Mouse (Mus musculus) forebrain, embryonic 10.5 days (tissue): Measurements from ENCODE around the gene Spata16. TPM values are rescaled to one million over a fixed set of nuclear protein-coding genes. Genes with fewer than 3 reads are reported as not detected.

ENCODE experiments used
- DNase-seq: peaks from one replicate; pipeline ENCODE4 v3.0.0-alpha.2; 2017; ENCODE audit warnings: low spot score; ENCODE audit errors: extremely low spot score
- H3K27ac ChIP-seq: fragments of 300-500 bp; sonication (generic); 2 replicates; pipeline ENCODE4 v1.5.1; 2016; ENCODE audit warnings: mild to moderate bottlenecking
- H3K27me3 ChIP-seq: fragments of 300-500 bp; sonication (generic); 2 replicates; pipeline ENCODE4 v1.6.1; 2016; ENCODE audit warnings: mild to moderate bottlenecking; ENCODE audit not compliant: poor library complexity, severe bottlenecking
- H3K36me3 ChIP-seq: fragments of 300-500 bp; sonication (generic); replicated peaks from 2 replicates; pipeline ENCODE4 v1.6.1; 2016; ENCODE audit warnings: mild to moderate bottlenecking, moderate library complexity
- H3K4me1 ChIP-seq: fragments of 300-500 bp; sonication (generic); 2 replicates; pipeline ENCODE4 v1.6.1; 2016
- H3K4me3 ChIP-seq: fragments of 300-500 bp; sonication (generic); 2 replicates; pipeline ENCODE4 v1.5.1; 2016; ENCODE audit warnings: mild to moderate bottlenecking, moderate library complexity
- H3K9me3 ChIP-seq: fragments of 300-500 bp; sonication (generic); 2 replicates; pipeline ENCODE4 v1.6.1; 2016; ENCODE audit warnings: mild to moderate bottlenecking, moderate library complexity
- WGBS: fragments of 180-500 bp; shearing (Covaris S2); methylation state at CpG from one replicate; pipeline ENCODE4 v1.1.7; 2016; 5-methylcytosine and 5-hydroxymethylcytosine counted together
- polyA plus RNA-seq: library from polyadenylated mRNA; unstranded; fragments of >200 nt; fragmentation: Nextera tagmentation; extraction: Ambion mirVana; gene quantifications from 2 replicates; pipeline ENCODE4 v1.2.1, GENCODE M21; 2016

Gene Spata16
- polyA plus RNA-seq, 1 experiment from 2014 or later, result not detected

GRCm38 (mm10) chr3:26936897-26937590, 299.6 kb downstream of the Spata16 start:
- H3K4me1 ChIP-seq, result no peaks in the 10 kb centered on the region
- WGBS, result 82% methylated on average over 22 of the region's 22 CpGs
- no peak overlapping the region for H3K27ac ChIP-seq
- H3K4me3 ChIP-seq, result no peak overlapping the region
- DNase-seq, result no peak
- no peaks in the 10 kb centered on the region for H3K9me3 ChIP-seq
- H3K27me3 ChIP-seq, result no peaks in the 10 kb centered on the region
- no peaks in the 10 kb centered on the region for H3K36me3 ChIP-seq

DNA sequence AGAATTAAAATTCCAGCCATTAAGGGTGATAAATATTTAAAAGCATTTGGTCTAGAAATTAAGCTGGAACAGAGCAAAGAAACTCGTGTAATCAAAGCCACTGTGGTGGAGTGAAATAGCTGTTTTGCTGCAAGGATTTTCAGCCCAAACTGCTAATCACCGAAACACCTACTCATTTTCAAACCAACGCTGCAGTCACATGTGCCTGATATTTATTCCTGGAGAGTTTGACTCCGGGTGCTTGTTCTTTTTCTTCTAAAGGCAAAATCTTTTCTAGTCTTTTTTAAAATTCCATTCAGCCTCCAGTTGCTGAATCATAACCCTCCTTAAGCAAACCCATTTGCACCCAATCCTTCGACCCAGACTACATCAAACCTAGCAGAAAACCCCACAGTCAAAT, 329.4 kb downstream of the Spata16 start:
- Histone ChIP-seq H3K36me3 (no peaks in the 10 kb centered on the region), H3K9me3 (no peaks in the 10 kb centered on the region), H3K4me3 (no peak overlapping the region), H3K4me1 (no peaks in the 10 kb centered on the region), H3K27ac (no peak overlapping the region), H3K27me3 (no peaks in the 10 kb centered on the region)
- WGBS, result 86% methylated on average over 5 of the region's 5 CpGs
- no peak for DNase-seq

GRCm38 (mm10) chr3:26968852-26969513, 331.6 kb downstream of the Spata16 start:
- no peaks in the 10 kb centered on the region for H3K9me3 ChIP-seq
- no peaks in the 10 kb centered on the region for H3K4me1 ChIP-seq
- no peaks in the 10 kb centered on the region for H3K36me3 ChIP-seq
- no peak overlapping the region for H3K4me3 ChIP-seq
- no peak overlapping the region for H3K27ac ChIP-seq
- WGBS, result 94% methylated on average over 3 of the region's 3 CpGs
- no peak for DNase-seq
- H3K27me3 ChIP-seq, result no peaks in the 10 kb centered on the region

DNA sequence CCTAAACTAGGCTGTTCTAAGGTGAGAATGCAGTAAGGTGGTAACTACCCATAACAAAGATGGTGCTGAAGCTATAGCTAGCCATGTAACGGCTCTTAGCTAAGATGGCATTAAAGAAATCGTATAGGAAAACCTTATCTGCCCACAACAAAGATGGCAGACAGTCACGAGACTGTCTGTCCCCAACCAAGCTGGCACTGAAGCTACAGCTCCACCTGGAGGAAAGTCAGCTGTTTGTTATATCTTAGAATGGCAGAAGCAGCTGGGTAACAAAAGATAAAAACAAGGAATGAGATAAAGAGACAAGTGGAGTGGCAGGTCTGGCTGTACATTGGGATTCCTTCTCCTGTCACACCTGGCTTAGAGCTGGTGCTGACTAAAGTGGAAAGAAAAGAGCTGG, 333.1 kb downstream of the Spata16 start:
- no peaks in the 10 kb centered on the region for H3K9me3 ChIP-seq
- DNase-seq, result no peak
- WGBS, result 80% methylated on average over 3 of the region's 3 CpGs
- no peak overlapping the region for H3K27ac ChIP-seq
- no peak overlapping the region for H3K4me3 ChIP-seq
- no peaks in the 10 kb centered on the region for H3K36me3 ChIP-seq
- H3K4me1 ChIP-seq, result no peaks in the 10 kb centered on the region
- no peaks in the 10 kb centered on the region for H3K27me3 ChIP-seq

GRCm38 (mm10) chr3:26971276-26971675, 333.9 kb downstream of the Spata16 start:
- no peak for DNase-seq
- no peaks in the 10 kb centered on the region for H3K9me3 ChIP-seq
- WGBS, result 69% methylated on average over 1 of the region's 1 CpGs
- no peaks in the 10 kb centered on the region for H3K36me3 ChIP-seq
- no peak overlapping the region for H3K27ac ChIP-seq
- H3K4me3 ChIP-seq, result no peak overlapping the region
- H3K27me3 ChIP-seq, result no peaks in the 10 kb centered on the region
- no peaks in the 10 kb centered on the region for H3K4me1 ChIP-seq

DNA sequence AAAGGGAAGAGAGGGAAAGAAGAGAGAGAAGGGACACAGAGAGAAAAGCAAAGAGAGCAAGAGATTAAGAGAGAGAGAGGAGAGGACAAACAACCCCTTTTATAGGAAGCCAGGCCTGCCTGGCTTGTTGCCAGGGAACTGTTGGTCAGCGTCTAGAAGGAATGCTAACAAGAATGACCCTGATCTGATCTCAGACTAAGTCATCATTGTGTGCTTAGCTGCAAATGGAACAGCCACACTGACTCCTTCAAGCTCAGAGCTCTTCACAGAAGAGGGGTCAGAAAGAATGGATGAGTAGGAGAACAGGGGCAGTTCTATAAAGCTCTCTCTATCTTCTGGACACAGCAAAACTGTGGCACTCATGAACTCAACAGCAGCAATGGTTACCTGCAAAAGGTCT, 334.7 kb downstream of the Spata16 start:
- WGBS, result 48% methylated on average over 1 of the region's 1 CpGs
- no peak for DNase-seq
- Histone ChIP-seq H3K9me3 (no peaks in the 10 kb centered on the region), H3K4me3 (no peak overlapping the region), H3K4me1 (no peaks in the 10 kb centered on the region), H3K36me3 (no peaks in the 10 kb centered on the region), H3K27me3 (no peaks in the 10 kb centered on the region), H3K27ac (no peak overlapping the region)

DNA sequence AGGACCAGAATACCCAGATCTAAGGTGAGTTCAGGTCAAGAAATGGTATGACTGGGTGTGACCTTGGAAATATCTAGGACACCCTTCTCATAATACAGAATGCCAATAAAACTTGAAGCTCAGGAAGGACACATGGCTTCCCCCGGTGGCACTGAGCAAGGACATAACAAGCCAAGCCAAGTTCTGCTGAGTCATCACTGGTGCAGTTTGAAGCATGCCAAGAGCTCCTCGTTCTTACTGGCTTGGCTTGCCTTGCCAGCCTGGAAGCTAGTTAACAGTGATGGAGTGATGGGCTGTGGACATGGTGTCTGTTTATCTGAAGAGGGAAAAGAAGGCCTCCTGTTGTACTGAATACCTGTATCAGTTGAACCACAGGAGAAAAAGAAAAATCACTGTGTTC, 342.2 kb downstream of the Spata16 start:
- DNase-seq, result no peak
- H3K9me3 ChIP-seq, result no peaks in the 10 kb centered on the region
- no peaks in the 10 kb centered on the region for H3K4me1 ChIP-seq
- no peaks in the 10 kb centered on the region for H3K36me3 ChIP-seq
- H3K27me3 ChIP-seq, result no peaks in the 10 kb centered on the region
- H3K4me3 ChIP-seq, result no peak overlapping the region
- no peak overlapping the region for H3K27ac ChIP-seq
- WGBS, result 81% methylated on average over 2 of the region's 2 CpGs

GRCm38 (mm10) chr3:26980371-26980770, 343.0 kb downstream of the Spata16 start:
- 93% methylated on average over 3 of the region's 3 CpGs for WGBS
- Histone ChIP-seq H3K27ac (no peak overlapping the region), H3K4me3 (no peak overlapping the region), H3K27me3 (no peaks in the 10 kb centered on the region), H3K4me1 (no peaks in the 10 kb centered on the region), H3K9me3 (no peaks in the 10 kb centered on the region), H3K36me3 (no peaks in the 10 kb centered on the region)
- no peak for DNase-seq

- H3K27me3 ChIP-seq, result no peaks in the 10 kb centered on the region
- H3K4me1 ChIP-seq, result no peaks in the 10 kb centered on the region
- WGBS, result 88% methylated on average over 6 of the region's 6 CpGs
- no peaks in the 10 kb centered on the region for H3K36me3 ChIP-seq
- H3K4me3 ChIP-seq, result no peak overlapping the region
- H3K27ac ChIP-seq, result no peak overlapping the region
- no peak for DNase-seq
- no peaks in the 10 kb centered on the region for H3K9me3 ChIP-seq
Observed at GRCm38 (mm10) chr3:26981979-26982623, 344.7 kb downstream of the Spata16 start.

- WGBS, result 93% methylated on average over 6 of the region's 6 CpGs
Observed at GRCm38 (mm10) chr3:26983749-26984148, 346.3 kb downstream of the Spata16 start.

GRCm38 (mm10) chr3:27006844-27007243, 369.4 kb downstream of the Spata16 start:
- no peak overlapping the region for H3K4me3 ChIP-seq
- H3K4me1 ChIP-seq, result no peaks in the 10 kb centered on the region
- no peak for DNase-seq
- H3K9me3 ChIP-seq, result peaks cover 4% of the 10 kb centered on the region; the same call in 1 of the 2 replicates
- no peak overlapping the region for H3K27ac ChIP-seq
- 63% methylated on average over 1 of the region's 1 CpGs for WGBS
- H3K36me3 ChIP-seq, result no peaks in the 10 kb centered on the region
- no peaks in the 10 kb centered on the region for H3K27me3 ChIP-seq

More at GRCm38 (mm10) chr3:26983749-26984148, 346.3 kb downstream of the Spata16 start:
- H3K9me3 ChIP-seq, result no peaks in the 10 kb centered on the region
- H3K4me1 ChIP-seq, result no peaks in the 10 kb centered on the region
- H3K27me3 ChIP-seq, result no peaks in the 10 kb centered on the region
- no peak overlapping the region for H3K4me3 ChIP-seq
- no peak for DNase-seq
- H3K36me3 ChIP-seq, result no peaks in the 10 kb centered on the region
- H3K27ac ChIP-seq, result no peak overlapping the region

- DNase-seq, result no peak
- H3K4me3 ChIP-seq, result no peak overlapping the region
- H3K27me3 ChIP-seq, result no peaks in the 10 kb centered on the region
- no peak overlapping the region for H3K27ac ChIP-seq
- 69% methylated on average over 3 of the region's 3 CpGs for WGBS
- no peaks in the 10 kb centered on the region for H3K36me3 ChIP-seq
- H3K9me3 ChIP-seq, result peaks cover 7% of the 10 kb centered on the region; the same call in 1 of the 2 replicates
- H3K4me1 ChIP-seq, result peaks cover 5% of the 10 kb centered on the region; the same call in 1 of the 2 replicates
Observed at GRCm38 (mm10) chr3:27027957-27028356, 390.5 kb downstream of the Spata16 start.

DNA sequence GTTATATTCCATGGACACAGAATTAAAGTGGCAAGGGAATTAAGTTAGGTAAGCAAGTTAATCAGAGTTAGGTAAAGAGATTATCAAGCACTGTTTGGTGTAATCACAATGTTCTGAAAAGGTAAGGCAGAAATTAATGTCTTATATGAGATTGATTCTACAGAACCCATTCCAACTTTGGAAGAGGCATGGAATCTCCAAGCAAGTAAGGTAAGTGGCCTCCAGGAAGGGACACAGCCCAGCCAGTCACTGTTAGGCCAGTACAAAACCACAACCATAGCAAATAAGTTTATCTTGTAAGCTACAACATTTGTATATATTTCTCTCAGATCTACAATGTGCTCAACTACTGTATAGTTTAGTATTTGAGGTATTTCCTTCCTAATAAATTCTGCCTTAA, 391.1 kb downstream of the Spata16 start:
- Histone ChIP-seq H3K36me3 (no peaks in the 10 kb centered on the region), H3K9me3 (peaks cover 7% of the 10 kb centered on the region; the same call in 1 of the 2 replicates), H3K4me1 (peaks cover 5% of the 10 kb centered on the region; the same call in 1 of the 2 replicates), H3K27ac (no peak overlapping the region), H3K27me3 (no peaks in the 10 kb centered on the region), H3K4me3 (no peak overlapping the region)
- no peak for DNase-seq
